In genomic region chr17:14277310-14277709, GRCm38 (mm10) we compare ENCODE assay signal across 18 mouse cellular contexts. TPM values are rescaled to one million over a fixed set of nuclear protein-coding genes. Genes with fewer than 3 reads are reported as not detected.
"Had no signal": no experiment of that assay in that cellular context is flagged by ENCODE, and none has a peak within 500 bp of the region (broad histone marks: within the 10 kb centered on the region; RNA-seq: fewer than 3 reads in every experiment).

No protein-coding gene starts in this region.

- H3K4me2 ChIP-seq: lung, embryonic 14.5 days; midbrain, embryonic 12.5 days; neural tube, embryonic 12.5 days had no signal

- H3K9me3 ChIP-seq: midbrain, embryonic 10.5 days; midbrain, embryonic 12.5 days; neural tube, embryonic 12.5 days had no signal

- ATAC-seq: midbrain, embryonic 16.5 days had no signal

- H3K9ac ChIP-seq: lung, embryonic 14.5 days; midbrain, embryonic 12.5 days; neural tube, embryonic 12.5 days had no signal

- H3K36me3 ChIP-seq: midbrain, embryonic 10.5 days; midbrain, embryonic 12.5 days; neural tube, embryonic 12.5 days had no signal

- DNase-seq: lung, adult 18-20 months; lung, embryonic 14.5 days; lung, postnatal 10 days; lung, postnatal 4 days; midbrain, embryonic 14.5 days; right cerebral cortex, postnatal 14 days; spleen, adult 18-20 months; thymus, adult 18-20 months; thymus, postnatal 14 days; thymus, postnatal 36 days had no signal

- H3K27ac ChIP-seq: midbrain, embryonic 10.5 days; midbrain, embryonic 12.5 days; neural tube, embryonic 12.5 days had no signal

- H3K4me3 ChIP-seq: midbrain, embryonic 10.5 days; midbrain, embryonic 12.5 days; myocyte; neural tube, embryonic 12.5 days had no signal

RNA-seq across cellular contexts. Expression of gene Smoc2, which starts 2.0 kb away (rescaled TPM):
- total RNA-seq: megakaryocyte, adult 5-6 weeks; megakaryocyte-erythroid progenitor cell, adult 5-6 weeks; neutrophil, adult 5-6 weeks had no signal
